Mouse (Mus musculus) erythroblast, embryonic 14.5 days (primary cell): ENCODE results near the gene Akt2.

Experiments
- GATA1 ChIP-seq: IDR thresholded peaks from 2 replicates; pipeline ENCODE4 v1.6.1; 2012; ENCODE audit warnings: low read length, inconsistent platforms, mixed read lengths
- TAL1 ChIP-seq: IDR thresholded peaks from 3 replicates; pipeline ENCODE4 v1.6.1; 2012; ENCODE audit warnings: low read length, inconsistent platforms, mixed read lengths

- TF ChIP-seq GATA1 (no peak), TAL1 (no peak)
These were observed 64.2 kb downstream of the Akt2 start for GRCm38 (mm10) chr7:27655545-27655944.
